Mouse (Mus musculus) CD4-positive helper T cell, adult 2 months (primary cell): ENCODE results near the gene Tecr.

Source experiments
- DNase-seq: peaks from one replicate; pipeline ENCODE4 v3.0.0-alpha.2; 2012; ENCODE audit warnings: low read depth, missing footprints, low spot score

Tecr gene

GRCm38 (mm10) chr8:83607661-83608397, at the start of gene Tecr, which contains the start of gene Dnajb1:
Tecr (minus strand) TSS chr8:83607971.
Dnajb1 (plus strand) TSS chr8:83608193.
- DNase-seq = peak; percentile 100

GRCm38 (mm10) chr8:83656484-83657246, 48.9 kb upstream of the Tecr start:
- DNase-seq = no peak

DNA sequence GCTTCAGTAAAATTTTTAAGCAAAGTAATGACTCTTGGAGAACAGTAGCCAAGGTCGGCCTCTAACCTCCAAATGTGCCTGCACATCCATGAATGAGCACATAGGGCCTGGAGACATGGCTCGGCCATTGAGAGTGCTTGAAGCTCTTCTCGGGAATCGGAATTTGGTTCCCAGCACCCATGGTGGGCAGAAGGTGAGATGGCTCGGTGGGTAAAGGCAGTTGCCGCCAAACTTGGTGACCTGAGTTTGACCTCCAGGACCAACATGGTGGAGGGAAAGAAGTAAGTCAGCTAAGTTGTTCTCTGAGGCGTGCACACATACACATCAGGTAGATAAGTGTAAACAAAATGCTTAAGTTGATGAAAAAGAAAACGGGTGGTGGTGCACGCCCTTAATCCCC, 48.3 kb upstream of the Tecr start:
- no peak for DNase-seq

GRCm38 (mm10) chr8:83654725-83655124, 47.0 kb upstream of the Tecr start:
- no peak for DNase-seq

GRCm38 (mm10) chr8:83653662-83654017, 45.9 kb upstream of the Tecr start:
- no peak for DNase-seq

DNA sequence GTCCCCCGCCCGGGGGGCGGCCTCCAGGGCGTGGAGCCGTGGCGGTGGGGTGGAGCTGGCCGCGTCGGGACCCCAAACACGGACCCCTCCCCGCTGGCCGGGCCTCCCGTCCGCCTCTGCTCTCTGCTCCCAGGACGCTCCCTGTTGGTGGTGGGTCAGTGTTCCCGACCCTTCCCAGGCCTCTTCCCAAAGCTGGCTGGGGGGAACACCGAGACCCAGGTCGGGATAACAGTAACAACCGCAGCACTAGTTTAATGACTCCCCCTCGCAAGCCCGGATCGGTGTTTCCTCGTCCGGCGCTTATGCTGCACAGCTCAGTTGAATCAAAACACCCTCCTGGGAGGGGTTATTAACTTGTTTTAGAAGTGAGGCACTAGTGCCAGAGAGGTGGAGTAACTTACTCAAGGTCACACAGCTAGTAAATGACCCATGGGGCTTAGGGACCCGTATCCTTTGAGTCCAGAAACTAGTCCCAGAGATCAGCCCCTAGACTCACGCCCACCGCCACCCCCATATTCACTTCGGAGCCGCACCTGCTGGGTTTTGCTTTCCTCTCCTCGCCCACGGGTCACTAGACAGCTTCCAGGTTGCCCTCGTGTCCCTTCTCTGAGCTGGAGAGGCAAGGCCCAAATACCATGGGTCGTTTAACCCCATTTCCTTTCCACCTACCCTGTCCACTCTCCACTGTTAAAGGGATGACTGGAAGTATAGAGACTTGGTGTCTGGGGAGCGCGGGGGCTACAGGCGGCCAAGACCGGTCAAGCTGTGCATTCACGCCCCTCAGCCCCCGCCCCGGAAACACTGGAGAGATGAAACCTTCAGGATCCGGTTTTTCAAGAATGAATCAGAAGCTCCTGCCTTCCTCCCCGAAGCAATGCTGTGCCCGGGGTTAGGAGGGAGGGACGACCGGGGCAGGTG, 45.2 kb upstream of the Tecr start:
- DNase-seq = peak; percentile 53

DNA sequence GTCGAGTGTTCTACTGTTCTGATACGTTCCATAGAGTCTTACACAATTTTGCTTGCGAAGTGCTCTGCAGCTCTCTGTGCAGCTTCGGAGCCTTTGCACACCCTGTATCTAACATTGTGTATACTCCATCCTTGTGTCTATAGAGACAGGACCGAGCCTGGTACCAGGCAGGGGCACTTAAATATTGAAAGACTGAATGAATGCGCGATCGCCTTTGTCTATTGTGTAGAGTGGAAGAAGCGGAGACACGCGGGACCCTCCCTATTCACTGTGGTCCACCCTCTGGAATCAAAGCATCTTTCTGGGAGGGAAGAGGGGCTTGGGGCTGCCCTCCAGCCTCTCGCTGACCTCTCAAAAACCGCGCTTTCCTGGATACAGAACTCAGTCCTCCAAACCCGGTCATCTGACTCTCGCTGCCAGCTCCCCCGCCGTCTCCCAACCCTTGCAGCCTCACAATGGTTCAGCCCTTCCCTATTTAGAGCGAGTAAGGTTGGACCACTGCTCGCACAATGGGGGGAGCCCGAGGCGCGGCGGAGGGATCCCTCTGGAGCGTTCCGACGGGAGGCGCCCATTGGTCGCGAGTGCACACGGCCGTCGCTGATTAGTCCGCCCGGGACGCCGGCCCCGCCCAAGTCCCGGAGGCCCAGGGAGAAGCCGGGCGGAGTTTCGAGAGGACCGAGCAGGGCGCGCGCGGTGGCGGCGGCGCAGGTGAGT, 44.4 kb upstream of the Tecr start, which contains the start of gene Gipc1:
Gene Gipc1, plus strand, starts transcription at position 648 of the 714 bp plus-strand sequence.
- peak; percentile 98 for DNase-seq

- DNase-seq = no peak
These were observed 41.9 kb upstream of the Tecr start for GRCm38 (mm10) chr8:83649699-83650098.

DNA sequence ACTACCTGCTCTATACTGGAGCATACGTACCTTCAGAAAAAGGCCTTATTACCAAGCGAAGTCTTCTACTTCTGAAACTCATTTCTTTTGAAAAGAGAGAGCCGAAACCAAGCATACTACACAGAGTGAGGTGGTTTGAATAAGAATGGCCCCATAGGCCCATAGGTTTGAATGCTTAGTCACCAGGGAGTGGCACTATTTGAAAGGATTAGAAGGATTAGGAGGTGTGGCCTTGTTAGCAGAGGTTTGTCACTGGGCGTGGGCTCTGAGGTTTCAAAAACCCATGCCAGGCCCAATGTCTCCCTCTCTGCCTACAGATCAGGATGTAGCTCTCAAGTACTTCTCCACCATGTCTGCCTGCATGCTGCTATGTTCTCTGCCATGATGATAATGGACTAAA, 40.3 kb upstream of the Tecr start:
- DNase-seq = no peak

GRCm38 (mm10) chr8:83647511-83647910, 39.7 kb upstream of the Tecr start:
- no peak for DNase-seq

DNA sequence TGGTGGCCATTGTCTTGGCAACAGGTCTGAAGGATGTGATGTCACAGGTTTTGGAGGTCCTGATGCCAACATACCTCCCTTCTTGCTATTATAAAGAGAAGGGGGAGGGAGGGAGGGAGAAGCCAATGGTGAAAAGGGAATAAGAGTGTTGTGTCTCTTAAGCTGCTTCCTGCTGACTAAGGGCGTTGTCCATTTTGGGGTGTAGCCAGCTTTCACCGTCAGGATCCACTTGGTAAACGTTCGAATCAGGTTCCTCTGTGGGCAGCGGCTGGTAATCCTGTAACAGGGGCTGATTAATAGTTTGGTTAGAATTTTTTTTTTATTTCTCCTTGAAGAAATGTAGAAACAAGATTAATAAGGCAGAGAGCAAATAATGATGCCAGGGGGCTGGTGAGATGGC, 31.9 kb upstream of the Tecr start:
- no peak for DNase-seq

DNA sequence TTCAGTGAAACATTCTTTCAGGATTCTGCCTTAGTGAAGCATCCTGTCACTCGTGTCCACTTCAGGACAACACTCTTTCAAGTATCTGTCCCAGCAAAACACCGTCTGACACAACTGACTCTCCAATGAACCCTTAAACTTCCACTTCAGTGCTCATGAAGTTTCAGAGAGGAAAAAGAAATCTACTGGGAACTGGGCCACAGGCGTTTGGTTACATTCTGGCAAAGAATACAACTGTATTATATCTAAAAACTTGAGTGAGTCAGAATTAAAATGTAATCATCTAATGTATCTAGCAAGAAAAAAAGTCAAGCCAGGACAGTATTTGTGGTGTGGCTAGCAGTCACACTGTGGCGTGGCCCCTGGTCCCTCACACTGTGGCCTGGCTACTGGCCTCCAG, 31.1 kb upstream of the Tecr start:
- DNase-seq = no peak

DNA sequence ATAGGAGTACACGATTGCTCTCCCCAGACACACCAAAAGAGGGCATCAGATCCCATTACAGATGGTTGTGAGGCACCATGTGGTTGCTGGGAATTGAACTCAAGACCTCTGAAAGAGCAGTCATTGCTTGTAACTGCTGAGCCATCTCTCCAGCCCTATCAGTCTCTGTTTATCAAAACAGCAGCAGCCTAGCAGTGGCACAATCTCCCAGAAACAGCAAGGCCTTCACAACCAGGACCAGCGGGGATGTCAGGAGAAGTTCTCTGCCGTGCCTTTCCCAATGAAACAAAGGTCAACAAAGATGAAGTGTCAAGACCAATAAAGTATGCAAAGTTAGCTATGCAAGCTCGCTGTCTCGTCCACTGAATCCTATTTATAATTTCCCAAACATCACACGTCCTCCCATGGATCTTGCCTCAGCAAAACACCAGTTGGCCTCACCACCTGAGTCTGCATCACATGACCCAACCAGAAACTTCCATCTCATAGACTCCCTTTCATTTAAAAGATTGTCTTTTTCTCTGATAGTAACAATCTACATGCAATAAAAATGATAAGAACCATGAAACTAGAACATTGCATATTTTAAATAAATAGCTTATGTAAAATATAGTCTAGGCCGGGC, 24.4 kb upstream of the Tecr start:
- DNase-seq = no peak

- DNase-seq = no peak
These were observed 18.0 kb upstream of the Tecr start for GRCm38 (mm10) chr8:83625676-83626299.

DNA sequence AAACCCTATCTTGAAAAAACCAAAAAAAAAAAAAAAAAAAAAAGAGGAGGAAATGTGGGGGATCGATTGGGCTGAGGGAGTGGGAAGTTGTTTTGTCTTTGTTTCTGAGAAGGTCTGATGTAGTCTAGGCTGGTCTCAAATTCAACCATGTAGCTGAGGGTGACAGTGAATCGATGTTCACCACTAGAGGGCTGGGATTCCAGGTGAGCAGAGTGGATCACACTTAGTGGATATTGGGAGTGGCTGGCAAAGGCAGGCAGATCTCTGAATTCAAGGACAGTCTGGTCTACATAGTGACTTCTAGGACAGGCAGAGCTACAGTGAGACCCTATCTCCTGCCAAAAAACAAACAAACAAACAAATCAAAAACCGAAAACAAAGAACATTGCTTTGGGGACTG, 17.0 kb upstream of the Tecr start:
- peak; percentile 21 for DNase-seq

DNA sequence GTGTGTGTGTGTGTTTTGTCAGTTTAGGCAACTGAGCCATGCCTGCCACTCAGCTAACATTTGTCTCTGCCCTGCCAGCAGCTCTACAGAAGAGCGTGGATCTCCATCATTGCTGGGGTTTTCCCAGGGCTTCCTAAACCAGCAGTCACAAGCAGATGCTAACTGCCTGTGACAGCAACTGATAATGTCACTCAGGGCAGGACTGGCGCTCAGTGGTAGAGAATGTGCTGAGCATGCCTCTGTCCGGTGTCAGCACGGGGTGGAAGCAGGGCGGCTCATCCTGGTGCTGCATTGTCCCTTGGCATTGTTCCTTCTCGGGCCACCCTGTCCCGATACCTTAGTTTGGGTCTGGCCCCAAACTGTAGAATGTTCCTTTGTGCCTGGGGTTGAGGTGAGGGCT, 15.8 kb upstream of the Tecr start:
- DNase-seq = no peak

- DNase-seq = peak; percentile 85
These were observed 14.7 kb upstream of the Tecr start for GRCm38 (mm10) chr8:83622389-83622989.

DNA sequence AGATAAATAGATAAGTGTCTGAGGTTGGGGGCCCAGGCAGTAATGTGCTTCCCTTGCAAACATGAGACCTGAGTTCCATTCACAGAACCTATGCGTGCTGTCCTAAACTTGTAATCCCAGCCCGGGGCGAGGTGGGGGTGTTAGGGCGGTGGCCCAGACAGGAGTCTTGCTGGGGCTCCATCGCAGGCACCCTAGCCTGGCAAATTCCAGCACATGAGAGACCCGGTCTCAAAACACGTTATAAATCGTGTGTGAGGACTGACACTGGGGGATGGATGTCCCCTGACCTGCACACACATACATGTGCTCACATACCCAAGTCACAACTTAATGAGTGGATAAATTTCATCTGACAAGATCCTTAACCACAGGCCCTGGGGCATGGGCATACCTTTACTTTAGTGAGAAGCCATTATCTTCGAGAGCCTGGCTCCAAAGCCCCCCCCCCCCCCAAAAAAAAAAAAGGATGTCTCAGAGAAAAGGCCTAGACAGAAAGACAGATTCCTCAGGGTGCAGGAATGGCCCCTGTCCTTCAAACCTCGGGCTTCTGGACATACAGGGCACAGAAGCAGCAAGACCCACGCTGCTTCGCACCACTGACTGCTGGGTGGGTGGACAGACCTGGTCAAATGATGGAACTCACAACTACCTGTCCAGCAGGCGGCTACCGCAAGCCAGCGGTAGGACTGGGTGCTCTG, 14.1 kb upstream of the Tecr start:
- DNase-seq = no peak

DNA sequence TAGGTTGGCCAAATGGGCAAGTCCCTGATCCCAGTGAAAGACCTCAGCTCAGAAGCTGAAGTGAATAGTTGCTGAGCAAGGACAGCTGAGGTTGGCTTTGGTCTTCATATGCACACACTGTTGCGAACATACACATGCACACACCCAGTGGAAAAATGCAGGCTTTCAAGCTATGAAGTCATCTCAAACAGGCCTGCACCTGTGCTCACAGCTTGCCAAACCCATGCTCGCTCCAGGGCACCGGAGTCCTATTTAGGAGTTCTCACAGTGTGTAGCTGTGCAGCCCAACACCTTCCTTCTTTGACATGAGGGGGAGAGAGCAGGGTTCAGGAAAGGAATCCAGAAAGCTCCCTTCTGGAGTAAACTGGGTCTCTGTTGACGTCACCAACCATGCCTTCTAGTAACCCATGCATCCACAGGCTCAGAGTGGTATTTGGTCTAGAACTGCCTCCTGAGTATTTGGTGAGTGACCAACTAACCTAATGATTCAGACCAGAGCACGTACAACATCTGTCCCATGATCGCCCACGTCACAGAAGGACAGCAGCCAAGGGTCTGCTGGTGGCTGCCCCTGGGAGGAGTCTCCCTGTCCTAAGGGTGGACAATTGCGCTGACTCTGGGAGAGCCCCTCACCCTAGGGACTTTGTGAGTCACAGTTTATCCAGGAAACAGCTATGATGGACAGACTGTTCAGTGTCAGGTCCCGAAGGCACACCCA, 12.0 kb upstream of the Tecr start:
- no peak for DNase-seq
